Mouse (Mus musculus): ENCODE results near the gene Prr15l. TPM values are rescaled to one million over a fixed set of nuclear protein-coding genes. Genes with fewer than 3 reads are reported as not detected.

Prr15l gene
- not detected for total RNA-seq (2022)

- DNase-seq (ENCODE audit: low spot score in 2 of 2) = no peak
Measured at GRCm38 (mm10) chr11:96928088-96928487, at the start of gene Prr15l. Gene Prr15l (plus strand): TSS chr11:96928104.

- DNase-seq (ENCODE audit: low spot score in 2 of 2) = no peak
Measured at GRCm38 (mm10) chr11:96878715-96879114, 49.2 kb upstream of the Prr15l start.

GRCm38 (mm10) chr11:96879359-96879758, 48.5 kb upstream of the Prr15l start:
- DNase-seq (ENCODE audit: low spot score in 2 of 2) = no peak

- DNase-seq (ENCODE audit: low spot score in 2 of 2) = no peak
Measured at GRCm38 (mm10) chr11:96880296-96880695, 47.6 kb upstream of the Prr15l start.

- no peak for DNase-seq (ENCODE audit: low spot score in 2 of 2)
Measured at GRCm38 (mm10) chr11:96885901-96886340, 42.0 kb upstream of the Prr15l start.

- DNase-seq (ENCODE audit: low spot score in 2 of 2) = no peak
Measured at GRCm38 (mm10) chr11:96886942-96887546, 40.9 kb upstream of the Prr15l start.

- DNase-seq (ENCODE audit: low spot score in 2 of 2) = no peak
Measured at GRCm38 (mm10) chr11:96891784-96892527, 35.9 kb upstream of the Prr15l start.

GRCm38 (mm10) chr11:96893203-96893842, 34.6 kb upstream of the Prr15l start:
- no peak for DNase-seq (ENCODE audit: low spot score in 2 of 2)

GRCm38 (mm10) chr11:96895886-96896285, 32.0 kb upstream of the Prr15l start:
- DNase-seq (ENCODE audit: low spot score in 2 of 2) = no peak

GRCm38 (mm10) chr11:96899449-96900306, 28.2 kb upstream of the Prr15l start:
- DNase-seq (ENCODE audit: low spot score in 2 of 2) = no peak

GRCm38 (mm10) chr11:96901332-96901731, 26.6 kb upstream of the Prr15l start:
- DNase-seq (ENCODE audit: low spot score in 2 of 2) = no peak

- DNase-seq (ENCODE audit: low spot score in 2 of 2) = peak in 1 of 2 experiments; percentile 52
Measured at GRCm38 (mm10) chr11:96902639-96903635, 25.0 kb upstream of the Prr15l start.

GRCm38 (mm10) chr11:96906431-96907161, 21.3 kb upstream of the Prr15l start:
- DNase-seq (ENCODE audit: low spot score in 2 of 2) = no peak

GRCm38 (mm10) chr11:96908594-96908993, 19.3 kb upstream of the Prr15l start:
- no peak for DNase-seq (ENCODE audit: low spot score in 2 of 2)

- DNase-seq (ENCODE audit: low spot score in 2 of 2) = peak; percentile 74 to 88
Measured at GRCm38 (mm10) chr11:96910003-96910402, 17.9 kb upstream of the Prr15l start.

GRCm38 (mm10) chr11:96912682-96913081, 15.2 kb upstream of the Prr15l start:
- DNase-seq (ENCODE audit: low spot score in 2 of 2) = no peak

- peak; percentile 98 to 99 for DNase-seq (ENCODE audit: low spot score in 2 of 2)
Measured at GRCm38 (mm10) chr11:96916044-96916884, 11.6 kb upstream of the Prr15l start, which contains the start of gene Cdk5rap3. Gene Cdk5rap3 (minus strand): TSS chr11:96916496.

- no peak for DNase-seq (ENCODE audit: low spot score in 2 of 2)
Measured at GRCm38 (mm10) chr11:96916885-96917396, 11.0 kb upstream of the Prr15l start.
